11 mouse cellular contexts compared by ENCODE assay signal in genomic region chr9:51795206-51795605, GRCm38 (mm10). TPM values are rescaled to one million over a fixed set of nuclear protein-coding genes. Genes with fewer than 3 reads are reported as not detected.
A peak's percentile ranks its signal among the peaks of the same experiment; 100 is the strongest.
DNase-seq lines count a peak whose midpoint lies in the region; ATAC-seq and TF ChIP-seq lines count a peak whose summit lies in the region.
"Had no signal": no experiment of that assay in that cellular context is flagged by ENCODE, and none has a peak within 500 bp of the region (broad histone marks: within the 10 kb centered on the region; RNA-seq: fewer than 3 reads in every experiment).

No protein-coding gene starts in this region.

- ATAC-seq in kidney, embryonic 16.5 days (ENCODE audit: low FRiP score, low TSS enrichment): no peak
- ATAC-seq: forebrain, embryonic 16.5 days had no signal

- H3K9me3 ChIP-seq in kidney, embryonic 16.5 days (ENCODE audit: low read length): no peaks in the 10 kb centered on the region
- H3K9me3 ChIP-seq: liver, embryonic 15.5 days had no signal

- no peaks in the 10 kb centered on the region for H3K27me3 ChIP-seq in kidney, embryonic 16.5 days (ENCODE audit: insufficient read depth, low read length)
- H3K27me3 ChIP-seq: liver, embryonic 15.5 days had no signal

- H3K4me1 ChIP-seq in kidney, embryonic 16.5 days (ENCODE audit: insufficient read depth, low read length): no peaks in the 10 kb centered on the region
- H3K4me1 ChIP-seq: liver, embryonic 15.5 days had no signal

- H3K4me3 ChIP-seq in kidney, embryonic 16.5 days (ENCODE audit: low read length): no peak overlapping the region
- 0 out of 2 replicates have a peak overlapping the region, but pooled peaks have one; percentile 17 for H3K4me3 ChIP-seq in gastrocnemius, adult 2 months
- H3K4me3 ChIP-seq: liver, embryonic 15.5 days had no signal

- peak; percentile 21 to 48 for DNase-seq in kidney, postnatal 4 days
- peak; percentile 58 to 65 for DNase-seq in cerebellum, adult 18-20 months
- DNase-seq in gastrocnemius, adult 2 months: peak; percentile 78
- peak; percentile 35 for DNase-seq in lung, postnatal 36 days
- no peak for DNase-seq in right cerebral cortex, postnatal 14 days
- no peak for DNase-seq in left cerebral cortex, adult 9 months (ENCODE audit: low spot score in 2 of 2)
- no peak for DNase-seq in Muller cell, postnatal 12 days (ENCODE audit: inconsistent ontology term)

- TF ChIP-seq CTCF in gastrocnemius, adult 2 months (IDR thresholded peaks at IDR 0.05): no peak

- H3K9ac ChIP-seq in kidney, embryonic 16.5 days (replicated peaks; ENCODE audit: low read length): no peak overlapping the region
- H3K9ac ChIP-seq: hindbrain, embryonic 14.5 days; liver, embryonic 15.5 days had no signal

- intact Hi-C loops in gastrocnemius, adult 2 months (cut with DNase I): no loop called here

- no peaks in the 10 kb centered on the region for H3K36me3 ChIP-seq in kidney, embryonic 16.5 days (ENCODE audit: insufficient read depth, low read length)
- H3K36me3 ChIP-seq: liver, embryonic 15.5 days had no signal

- 39% methylated on average over 6 of the region's 6 CpGs for WGBS in kidney, embryonic 16.5 days

- H3K4me2 ChIP-seq in kidney, embryonic 16.5 days (replicated peaks; ENCODE audit: low read depth, low read length): no peak overlapping the region
- H3K4me2 ChIP-seq: hindbrain, embryonic 14.5 days; liver, embryonic 15.5 days had no signal

- H3K27ac ChIP-seq in kidney, embryonic 16.5 days (ENCODE audit: low read length): no peak overlapping the region
- H3K27ac ChIP-seq in gastrocnemius, adult 2 months: peak overlapping the region; percentile 64
- H3K27ac ChIP-seq: hindbrain, embryonic 14.5 days; liver, embryonic 15.5 days had no signal

RNA-seq across cellular contexts. Expression of gene Arhgap20, which starts 30.1 kb away (rescaled TPM):
- polyA plus RNA-seq in kidney, embryonic 16.5 days (2015; fragmentation: Nextera tagmentation; extraction: Ambion mirVana): 3.3 and 3.6 TPM in 2 replicates
- total RNA-seq in gastrocnemius, adult 2 months (2021): 10 to 100 TPM; 26.5 to 40.1 TPM

Comparison
In these comparisons a context has a peak if more than half of its experiments do, and no peak if none do; other contexts are left out.
1. DNase-seq: peak in kidney, postnatal 4 days (2 of 2), cerebellum, adult 18-20 months (2 of 2), gastrocnemius, adult 2 months (single experiment) and lung, postnatal 36 days (single experiment); none in right cerebral cortex, postnatal 14 days (single experiment), left cerebral cortex, adult 9 months (0 of 2) and Muller cell, postnatal 12 days (single experiment).